Mouse (Mus musculus): ENCODE data around the gene Tbxa2r.

GRCm38 (mm10) chr10:81326858-81327257 lies 1.7 kb upstream of the Tbxa2r start:
- TF ChIP-seq POLR2A (IDR thresholded peaks at IDR 0.05; ENCODE audit: insufficient read depth, low read depth, low read length): no peak
- no peak for TF ChIP-seq CTCF (IDR thresholded peaks at IDR 0.05; ENCODE audit: insufficient read depth, low read depth, low read length)
